Mouse (Mus musculus) ES-E14 (cell line): ENCODE results near the gene Ccm2. TPM values are rescaled to one million over a fixed set of nuclear protein-coding genes. Genes with fewer than 3 reads are reported as not detected.

Source experiments
- DNase-seq: peaks from one replicate; pipeline ENCODE4 v3.0.0-alpha.2; 2013; ENCODE audit warnings: low read depth, low spot score
- H3K27ac ChIP-seq: 2 replicates; pipeline ENCODE4 v1.5.1; 2012; ENCODE audit warnings: low read depth, mild to moderate bottlenecking, low read length, moderate library complexity, mixed read lengths; ENCODE audit not compliant: poor library complexity, insufficient read depth, severe bottlenecking
- H3K36me3 ChIP-seq: 2 replicates; pipeline ENCODE4 v1.6.1; 2012; ENCODE audit warnings: mild to moderate bottlenecking, low read length, moderate library complexity, mixed read lengths; ENCODE audit not compliant: control insufficient read depth, poor library complexity, insufficient read depth, severe bottlenecking
- H3K4me1 ChIP-seq, 2 experiments: fragments of 150-350 bp in 1 of 2; sonication (generic) in 1 of 2; 2 replicates each; pipeline ENCODE4 v1.6.1; 2012; ENCODE audit warnings: low read length in 2 of 2, mild to moderate bottlenecking in 1 of 2, mixed read lengths in 1 of 2; ENCODE audit not compliant: control insufficient read depth in 2 of 2, insufficient read depth in 2 of 2, poor library complexity in 1 of 2
- H3K4me3 ChIP-seq, 2 experiments: fragments of 150-350 bp in 1 of 2; sonication (generic) in 1 of 2; 2 replicates each; pipeline ENCODE4 v1.5.1; 2012; ENCODE audit warnings: low read length in 2 of 2, low read depth in 1 of 2, mild to moderate bottlenecking in 1 of 2, mixed read lengths in 1 of 2; ENCODE audit not compliant: insufficient read depth in 1 of 2, poor library complexity in 1 of 2, severe bottlenecking in 1 of 2
- H3K9ac ChIP-seq: 2 replicates; pipeline ENCODE4 v1.6.1; 2012; ENCODE audit warnings: low read depth, mild to moderate bottlenecking, low read length, mixed read lengths; ENCODE audit not compliant: poor library complexity, insufficient read depth, severe bottlenecking
- H3K9me3 ChIP-seq: fragments of 150-350 bp; sonication (generic); 2 replicates; pipeline ENCODE4 v1.6.1; 2012; ENCODE audit warnings: low read depth, mild to moderate bottlenecking, low read length; ENCODE audit not compliant: control insufficient read depth, insufficient read depth
- CHD2 ChIP-seq: IDR thresholded peaks from 2 replicates; pipeline ENCODE4 v1.6.1; 2014; ENCODE audit warnings: mild to moderate bottlenecking, low read depth, low read length, inconsistent platforms
- HCFC1 ChIP-seq: IDR thresholded peaks from 2 replicates; pipeline ENCODE4 v1.6.1; 2012; ENCODE audit warnings: low read length, inconsistent platforms, borderline replicate concordance; ENCODE audit not compliant: insufficient read depth
- MAFK ChIP-seq: IDR thresholded peaks from 2 replicates; pipeline ENCODE4 v1.6.1; 2014; ENCODE audit warnings: mild to moderate bottlenecking, low read depth, low read length, inconsistent platforms; ENCODE audit not compliant: insufficient read depth
- ZC3H11A ChIP-seq: IDR thresholded peaks from 2 replicates; pipeline ENCODE4 v1.6.1; 2012; ENCODE audit warnings: low read depth, mild to moderate bottlenecking, inconsistent platforms, low read length, borderline replicate concordance
- ZNF384 ChIP-seq: IDR thresholded peaks from 2 replicates; pipeline ENCODE4 v1.6.1; 2012; ENCODE audit warnings: low read depth, low read length, inconsistent platforms
- in situ Hi-C, 2 experiments: fragments of 600-800 bp; cut with MboI; formaldehyde crosslinking; loops; one replicate each; pipeline ENCODE4 v1.15.1; 2025; ENCODE audit warnings: low sequenced_read_pairs in 2 of 2, inconsistent platforms in 1 of 2; ENCODE audit not compliant: unreplicated experiment in 2 of 2
- total RNA-seq: library from RNA; depleted of rRNA; stranded (reverse); fragments of 300-350 nt; gene quantifications from 2 replicates; pipeline ENCODE4 v1.2.3, GENCODE M21; 2012

Ccm2 gene
- total RNA-seq, 1 experiment, result 36.7 TPM

GRCm38 (mm10) chr11:6590933-6591675 lies 44.4 kb downstream of the Ccm2 start:
- TF ChIP-seq HCFC1 (no peak), MAFK (no peak), ZNF384 (no peak), CHD2 (no peak), ZC3H11A (no peak)
- Histone ChIP-seq H3K9ac (no peak overlapping the region), H3K9me3 (no peaks in the 10 kb centered on the region), H3K4me1 (peaks cover 3 to 13% of the 10 kb centered on the region in 2 experiments; a peak in 1 of 4 replicates), H3K36me3 (peaks cover 6% of the 10 kb centered on the region), H3K27ac (no peak overlapping the region), H3K4me3 (no peak overlapping the region)
- no peak for DNase-seq
- in situ Hi-C loops, result no loop called here

DNA sequence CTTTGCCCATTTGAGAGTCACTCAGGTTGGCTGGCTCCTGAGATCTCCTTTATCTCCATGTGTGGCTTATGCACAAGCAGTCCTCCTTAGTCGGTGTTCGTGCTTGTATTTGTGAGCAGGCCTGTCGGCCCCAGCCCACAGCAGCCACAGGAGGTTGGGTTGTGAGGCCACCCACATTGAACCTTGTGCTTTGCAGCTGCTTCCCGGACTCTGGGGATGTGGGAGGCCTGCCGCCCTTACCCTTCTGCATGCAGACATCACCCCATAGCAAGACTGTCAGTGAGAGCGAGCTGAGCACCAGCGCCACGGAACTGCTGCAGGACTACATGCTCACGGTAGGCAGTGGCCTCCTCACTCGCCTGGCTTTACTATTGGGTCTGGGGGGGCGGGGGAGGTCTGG lies 46.7 kb downstream of the Ccm2 start:
- Histone ChIP-seq H3K4me1 (peaks cover 3 to 17% of the 10 kb centered on the region in 2 experiments; a peak in 1 of 4 replicates), H3K4me3 (no peak overlapping the region), H3K9me3 (no peaks in the 10 kb centered on the region), H3K27ac (no peak overlapping the region), H3K36me3 (peaks cover 18% of the 10 kb centered on the region), H3K9ac (no peak overlapping the region)
- in situ Hi-C loops, result no loop called here
- TF ChIP-seq ZC3H11A, result no peak
- TF ChIP-seq MAFK, result no peak
- TF ChIP-seq HCFC1, result no peak
- TF ChIP-seq CHD2, result no peak
- TF ChIP-seq ZNF384, result no peak
- DNase-seq, result no peak

DNA sequence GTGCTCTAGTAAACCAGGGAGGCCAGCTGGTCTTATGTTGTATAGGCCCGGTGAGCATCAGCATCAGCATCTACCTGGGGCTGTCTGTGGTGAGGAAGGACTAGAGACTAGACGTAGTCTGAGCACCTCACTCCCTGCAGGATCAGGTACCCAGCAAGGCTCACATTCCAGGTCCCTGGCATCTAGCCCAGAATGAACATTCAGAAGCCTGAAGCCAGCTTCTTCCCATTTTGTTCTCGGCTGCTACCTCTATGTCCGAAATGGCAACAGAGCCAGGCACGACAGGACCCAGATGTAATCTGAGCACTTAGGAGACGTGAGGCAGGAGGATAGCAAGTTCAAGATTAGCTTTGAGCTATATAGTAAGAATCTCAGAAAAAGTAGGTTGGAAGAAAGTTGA lies 48.2 kb downstream of the Ccm2 start:
- no peak for DNase-seq
- Histone ChIP-seq H3K36me3 (peaks cover 17% of the 10 kb centered on the region), H3K27ac (no peak overlapping the region), H3K9me3 (no peaks in the 10 kb centered on the region), H3K4me3 (no peak overlapping the region), H3K9ac (no peak overlapping the region), H3K4me1 (peaks cover 5 to 27% of the 10 kb centered on the region in 2 experiments; a peak in 3 of 4 replicates)
- TF ChIP-seq CHD2 (no peak), HCFC1 (no peak), MAFK (no peak), ZNF384 (no peak), ZC3H11A (no peak)
- in situ Hi-C loops, result no loop called here

GRCm38 (mm10) chr11:6595339-6595738 lies 48.7 kb downstream of the Ccm2 start:
- Histone ChIP-seq H3K9ac (no peak overlapping the region), H3K4me1 (peaks cover 5 to 27% of the 10 kb centered on the region in 2 experiments; a peak in 3 of 4 replicates), H3K9me3 (no peaks in the 10 kb centered on the region), H3K27ac (no peak overlapping the region), H3K4me3 (no peak overlapping the region), H3K36me3 (peaks cover 17% of the 10 kb centered on the region)
- no peak for TF ChIP-seq HCFC1
- TF ChIP-seq MAFK, result no peak
- TF ChIP-seq CHD2, result no peak
- no peak for TF ChIP-seq ZNF384
- no peak for TF ChIP-seq ZC3H11A
- no peak for DNase-seq
- in situ Hi-C loops, result no loop called here
